Mouse (Mus musculus) spleen, postnatal 36 days (tissue): ENCODE data around the gene Cela1.
A peak's percentile ranks its signal among the peaks of the same experiment; 100 is the strongest.

Experiments
- DNase-seq, 2 experiments: peaks; one replicate each; pipeline ENCODE4 v3.0.0; 2022; ENCODE audit warnings: low spot score in 2 of 2, mixed read lengths in 1 of 2

Cela1 gene

DNA sequence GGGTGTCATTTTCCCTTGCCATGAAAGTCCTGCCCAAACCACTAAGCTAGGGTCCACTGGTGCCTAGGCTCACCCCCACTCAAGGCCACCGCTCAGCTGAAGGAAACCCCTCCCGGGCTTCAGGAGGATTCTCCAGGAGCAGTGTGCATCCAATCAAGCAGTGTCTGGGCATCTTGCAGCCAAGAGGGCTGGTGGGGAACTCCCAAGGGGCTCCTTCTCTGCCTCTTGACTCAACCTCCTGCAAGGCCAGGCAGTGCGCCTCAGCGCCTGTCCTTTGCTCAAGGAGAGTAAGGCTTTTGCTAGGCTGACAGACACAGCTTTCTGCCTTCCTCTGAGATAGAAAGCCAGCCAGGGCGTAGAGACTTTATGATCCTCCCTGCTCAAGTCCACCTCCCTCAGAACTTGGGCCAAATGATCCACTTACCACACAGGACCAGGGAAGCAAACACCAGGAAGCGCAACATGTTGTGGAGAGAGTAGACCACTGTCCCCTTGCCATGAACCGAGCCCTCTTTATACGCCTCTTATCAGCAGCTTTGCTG lies at the start of gene Cela1:
TSS of gene Cela1 (minus strand) at position 492 of the 542 bp plus-strand sequence.
- no peak for DNase-seq

DNA sequence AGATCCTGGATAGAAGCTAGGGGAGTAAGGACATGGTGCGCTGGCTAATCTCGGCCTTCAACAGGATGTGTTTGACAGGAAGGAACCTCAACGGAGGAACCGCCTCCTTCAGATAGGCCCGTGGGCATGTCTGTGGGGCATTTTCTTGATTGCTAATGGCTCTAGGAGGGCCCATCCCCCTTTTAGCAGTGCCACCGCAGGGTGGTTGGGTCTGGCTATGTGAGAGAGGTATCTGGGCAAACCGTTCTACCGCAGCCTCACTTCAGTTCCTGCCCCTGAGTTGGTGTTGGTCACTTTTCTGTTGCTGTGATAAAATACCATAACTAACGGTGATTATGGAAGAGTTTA lies 48.2 kb upstream of the Cela1 start:
- DNase-seq: no peak

DNA sequence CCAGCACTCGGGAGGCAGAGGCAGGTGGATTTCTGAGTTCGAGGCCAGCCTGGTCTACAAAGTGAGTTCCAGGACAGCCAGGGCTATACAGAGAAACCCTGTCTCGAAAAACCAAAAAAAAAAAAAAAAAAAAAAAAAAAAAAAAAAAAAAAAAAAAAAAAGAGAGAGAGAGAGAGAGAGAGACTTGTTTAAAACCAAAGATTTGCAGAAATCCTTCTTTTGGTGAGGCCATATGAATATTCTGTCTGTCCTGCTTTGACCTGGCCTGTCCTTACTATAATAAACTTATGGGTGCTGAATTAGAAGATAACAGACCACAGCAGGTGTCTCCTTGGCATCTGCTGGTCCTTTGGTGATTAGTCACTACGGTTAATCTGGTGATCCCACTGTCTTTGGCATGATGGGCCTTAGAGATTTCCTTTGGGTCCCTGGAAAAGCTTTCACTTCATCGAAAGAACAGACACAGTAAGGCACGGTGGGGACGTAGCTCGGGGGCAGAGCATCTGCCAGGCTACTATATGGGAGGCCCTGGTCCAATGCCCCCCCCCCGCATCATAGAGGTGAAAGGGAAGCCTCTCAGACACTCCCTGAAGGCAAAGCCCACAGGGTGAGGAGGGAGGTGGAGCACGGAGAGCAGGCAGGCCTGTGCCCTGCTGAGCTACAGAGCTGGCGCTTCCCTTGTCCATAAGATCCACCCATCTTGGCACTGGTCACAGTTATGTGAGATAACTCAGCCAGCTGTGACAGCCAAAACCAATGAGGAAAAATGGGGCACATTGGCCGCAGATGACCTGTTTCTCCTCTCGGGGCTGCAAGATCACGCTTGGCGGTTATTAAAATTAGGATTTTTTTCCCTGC lies 47.6 kb upstream of the Cela1 start:
- DNase-seq: peak in 1 of 2 experiments; percentile 39

DNA sequence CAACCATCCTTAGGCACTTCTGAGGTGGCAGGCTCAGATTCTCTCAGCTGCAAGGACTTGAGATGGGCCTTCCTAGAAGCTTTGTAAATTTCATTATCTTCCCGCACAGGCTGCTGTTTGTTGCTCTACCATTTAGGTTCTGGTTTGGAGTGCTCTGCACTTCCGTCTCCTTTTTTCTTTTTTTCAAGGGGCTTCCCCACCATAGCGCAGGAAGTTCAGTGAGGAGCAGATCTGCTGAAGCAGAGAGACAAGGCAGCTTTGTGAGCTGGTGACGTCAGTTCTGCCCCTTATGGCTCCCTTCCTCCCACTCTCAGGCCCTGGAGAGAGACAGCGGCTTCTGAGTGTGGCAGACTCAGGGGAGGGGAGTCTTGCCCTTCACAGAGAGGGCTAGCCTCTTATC lies 44.9 kb upstream of the Cela1 start:
- DNase-seq: peak; percentile 86 to 87

DNA sequence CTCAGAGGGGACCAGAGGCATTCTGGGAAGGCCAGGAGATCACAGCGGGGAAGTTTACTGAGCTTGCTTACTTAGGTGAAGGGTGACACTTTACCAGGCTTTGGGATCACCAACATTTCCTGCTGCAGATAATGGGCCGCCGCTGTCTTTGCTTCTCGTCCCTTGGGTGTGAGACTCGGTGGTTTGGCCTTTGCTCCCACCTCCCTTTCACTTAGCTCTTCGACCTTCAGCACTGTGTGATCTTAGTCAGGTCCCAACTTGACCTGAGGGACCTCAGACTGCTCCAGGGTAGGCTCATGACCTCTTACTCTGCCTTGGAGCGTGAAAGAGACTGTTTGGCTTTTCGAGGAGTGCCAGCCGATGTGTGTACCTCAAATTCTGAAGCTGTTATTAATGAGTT lies 43.4 kb upstream of the Cela1 start:
- DNase-seq: no peak

DNA sequence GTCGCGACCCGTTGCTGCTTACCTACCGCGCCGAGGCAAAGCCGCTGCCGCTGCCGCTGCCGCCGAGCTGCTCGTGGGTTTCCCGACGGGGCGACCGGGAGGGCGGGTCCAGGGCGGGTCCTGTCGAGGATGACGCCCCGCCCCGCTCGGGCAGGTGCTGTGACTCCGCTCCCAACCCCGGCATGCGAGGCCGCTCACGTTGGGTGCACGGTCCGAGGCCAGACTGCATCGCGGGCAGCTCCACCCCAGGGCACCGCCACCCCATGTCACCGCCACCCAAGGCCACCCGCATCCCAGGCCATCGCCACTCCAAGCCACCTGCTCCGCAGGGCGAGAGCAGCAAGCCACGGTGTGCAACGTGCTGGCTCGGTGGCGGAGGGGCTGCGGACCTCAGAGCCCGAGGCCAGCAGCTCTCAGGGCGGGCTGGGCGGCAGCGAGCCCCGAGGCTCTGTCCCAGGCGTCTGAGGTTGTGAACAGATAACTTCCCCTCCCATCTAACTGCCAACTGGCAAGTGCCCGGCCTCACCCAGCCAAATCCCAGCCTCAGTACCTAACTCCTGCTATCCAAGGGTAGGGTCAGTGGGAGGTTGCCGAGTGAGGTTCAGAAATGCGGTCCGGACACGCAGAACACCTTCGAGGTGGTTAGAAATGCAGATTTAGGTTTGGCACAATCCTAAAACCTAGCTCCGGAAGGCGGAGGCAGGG lies 41.7 kb upstream of the Cela1 start, which contains the start of gene Galnt6:
TSS of gene Galnt6 (minus strand) at position 96 of the 705 bp plus-strand sequence.
- peak; percentile 77 to 79 for DNase-seq

DNA sequence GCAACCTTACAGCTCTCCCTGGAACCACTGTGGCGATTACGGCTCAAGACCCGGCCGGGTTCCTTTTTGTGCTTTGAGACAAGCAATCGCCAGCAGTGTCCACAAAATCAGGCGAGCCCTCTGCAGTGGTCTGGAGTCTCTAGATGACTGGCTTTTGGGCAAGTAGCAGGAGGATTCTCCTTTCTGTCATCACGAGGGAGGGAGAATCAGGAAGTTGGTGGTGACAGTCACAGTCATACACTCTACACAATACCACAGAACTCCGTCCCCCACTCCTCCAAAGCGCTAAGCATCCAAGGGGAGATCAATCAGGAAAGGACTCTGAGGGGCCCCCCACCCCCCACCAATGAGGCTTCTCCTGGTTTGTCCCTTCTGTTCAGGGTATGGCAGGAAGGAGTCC lies 40.9 kb upstream of the Cela1 start:
- DNase-seq: no peak

DNA sequence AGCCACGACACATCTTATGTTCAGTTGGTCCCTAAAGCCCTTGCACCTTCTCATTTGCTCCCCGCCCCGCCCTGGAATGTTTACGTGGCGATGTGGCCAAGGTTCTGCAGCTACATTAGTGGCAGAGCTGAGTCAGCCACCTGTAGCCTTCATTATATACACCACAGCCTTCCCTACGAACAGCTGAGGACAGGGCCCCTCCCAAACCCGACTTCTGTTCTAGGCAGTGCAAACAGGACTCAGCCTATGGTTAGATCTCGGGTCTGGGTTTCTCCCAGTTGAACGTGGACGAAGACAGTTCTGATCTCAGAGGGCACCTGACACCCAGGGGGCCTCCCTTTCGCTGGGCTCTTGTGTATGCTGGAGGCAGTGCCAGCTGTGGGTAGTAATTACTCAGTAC lies 40.1 kb upstream of the Cela1 start:
- DNase-seq: no peak

DNA sequence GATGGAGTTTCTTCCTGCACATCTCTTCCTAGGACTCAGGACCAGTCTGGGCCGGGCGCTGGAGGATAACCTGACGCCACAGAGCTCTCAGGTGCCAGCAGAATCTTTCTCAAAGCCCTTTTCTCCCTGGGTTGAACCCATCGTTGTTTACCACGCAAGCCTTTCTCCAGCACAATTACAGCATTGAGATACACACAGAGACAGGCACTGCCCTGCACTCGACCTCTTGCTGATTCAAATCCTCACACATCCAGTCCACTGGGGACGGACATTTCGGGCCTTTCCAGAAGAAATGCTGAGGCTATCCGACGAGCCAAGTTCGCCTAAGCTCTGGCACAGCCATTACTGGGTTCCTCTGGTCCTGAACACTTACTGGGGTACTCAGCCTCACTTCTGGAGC lies 39.0 kb upstream of the Cela1 start:
- no peak for DNase-seq

DNA sequence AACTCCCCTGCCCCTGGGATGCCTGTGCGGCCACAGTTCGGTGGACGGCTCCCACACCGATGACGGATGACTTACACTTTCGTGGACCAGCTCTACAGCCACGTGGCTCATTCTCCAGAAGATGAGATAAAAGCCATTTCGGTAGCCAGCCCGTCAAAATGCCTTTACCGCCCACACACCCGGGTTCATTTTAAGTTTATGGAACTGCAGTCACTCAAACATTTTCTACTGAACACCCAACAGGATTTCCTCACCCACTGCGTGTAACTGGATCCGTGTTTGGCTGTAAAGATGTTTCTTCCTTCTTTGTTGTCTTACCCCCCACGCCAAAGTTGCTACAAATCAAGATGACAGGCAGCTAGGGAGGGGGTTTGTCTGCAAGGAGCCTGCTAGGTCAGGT lies 35.8 kb upstream of the Cela1 start:
- DNase-seq: no peak

DNA sequence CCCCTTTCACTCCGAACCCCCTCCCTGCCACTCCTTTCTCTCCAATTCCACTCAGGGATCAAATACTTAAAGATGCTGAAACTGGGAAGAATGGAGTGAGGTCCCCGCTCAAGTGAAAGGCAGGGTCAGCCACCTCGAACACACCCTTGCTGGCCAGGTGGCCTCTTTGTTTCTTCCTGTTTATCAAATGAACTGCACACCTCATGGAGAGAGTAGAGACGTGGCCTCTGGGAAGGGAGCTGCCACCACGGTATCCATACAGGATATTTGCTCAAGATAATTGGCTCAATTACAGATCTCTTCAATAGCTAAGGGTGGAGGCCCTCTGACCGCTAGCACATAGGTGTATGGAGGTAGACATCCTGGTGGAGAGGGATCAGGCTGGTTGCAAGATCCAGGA lies 34.8 kb upstream of the Cela1 start:
- no peak for DNase-seq

DNA sequence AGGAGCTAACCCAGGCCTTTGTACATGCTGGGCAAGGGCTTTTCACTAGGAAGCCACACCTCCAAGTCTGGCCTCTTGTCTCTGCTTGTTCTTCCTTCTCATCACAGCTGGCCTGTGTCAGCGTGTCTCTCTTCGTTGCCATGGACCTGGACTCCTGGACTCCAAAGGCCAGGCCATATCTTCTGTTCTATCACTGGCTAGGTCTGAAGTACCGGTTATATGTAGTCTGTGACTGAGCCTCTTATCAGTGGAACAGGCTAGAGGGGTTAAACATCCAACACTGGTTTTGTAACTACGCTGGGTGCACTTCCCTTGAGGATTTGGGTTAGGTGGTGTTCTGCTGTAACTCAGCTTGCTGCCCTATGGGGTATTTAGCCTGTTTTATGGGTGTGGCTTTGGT lies 34.3 kb upstream of the Cela1 start:
- no peak for DNase-seq

DNA sequence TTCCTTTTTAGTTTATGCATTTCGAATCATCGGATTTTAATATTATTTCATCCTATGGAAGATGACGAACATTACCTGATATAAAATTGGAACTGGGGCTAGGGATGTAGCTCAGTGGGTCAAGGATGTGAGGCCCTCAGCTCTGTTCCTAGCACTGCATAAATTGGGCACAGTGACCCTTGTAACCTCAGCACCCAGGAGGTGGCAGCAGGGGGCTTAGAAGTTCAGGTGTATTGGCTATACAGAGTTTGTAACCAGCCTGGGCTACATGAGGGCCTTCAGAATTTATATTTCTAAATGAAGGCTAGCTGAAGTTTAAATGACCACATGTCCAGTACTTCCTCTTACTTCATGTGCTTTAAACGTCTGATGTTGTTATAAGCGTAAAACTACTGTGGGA lies 33.7 kb upstream of the Cela1 start:
- no peak for DNase-seq

DNA sequence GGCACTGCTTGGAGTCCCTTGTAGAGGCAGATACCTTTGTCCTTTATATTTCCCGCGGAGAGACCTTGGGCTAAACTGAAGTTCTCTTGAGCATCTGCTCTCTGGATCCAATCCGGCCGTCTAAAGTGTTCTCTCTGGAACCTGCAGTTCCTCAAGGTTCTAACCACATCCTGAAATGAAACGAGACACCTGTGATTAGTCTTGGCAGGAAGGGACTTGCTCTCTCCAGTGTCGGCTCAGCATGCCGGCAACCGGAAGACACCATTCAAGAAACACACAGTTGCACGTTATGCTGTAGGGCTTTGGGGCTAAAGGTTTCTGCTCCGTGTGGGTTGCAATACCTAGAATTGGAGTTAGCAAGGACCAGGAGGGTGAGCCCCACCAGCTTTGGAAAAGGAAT lies 32.3 kb upstream of the Cela1 start:
- no peak for DNase-seq

DNA sequence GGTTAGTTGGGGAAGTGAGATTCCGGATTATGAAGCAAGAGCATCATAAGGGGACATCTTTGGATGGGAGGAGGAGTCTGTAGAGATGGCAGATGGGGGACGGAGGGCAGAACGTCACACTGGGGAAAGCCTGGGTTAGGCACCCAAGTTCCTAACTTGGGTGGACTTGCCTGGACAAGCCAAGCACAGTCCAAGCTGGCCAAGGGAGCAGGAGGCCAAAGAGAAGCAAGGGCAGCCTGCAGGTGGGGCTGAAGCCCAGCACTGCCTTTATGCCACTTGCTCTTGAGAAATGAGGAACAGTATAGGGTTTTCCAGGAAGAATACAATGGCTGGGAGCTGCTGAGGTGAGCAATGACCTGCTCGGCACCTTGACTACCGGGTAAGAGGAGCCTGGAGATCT lies 31.5 kb upstream of the Cela1 start:
- DNase-seq: no peak

DNA sequence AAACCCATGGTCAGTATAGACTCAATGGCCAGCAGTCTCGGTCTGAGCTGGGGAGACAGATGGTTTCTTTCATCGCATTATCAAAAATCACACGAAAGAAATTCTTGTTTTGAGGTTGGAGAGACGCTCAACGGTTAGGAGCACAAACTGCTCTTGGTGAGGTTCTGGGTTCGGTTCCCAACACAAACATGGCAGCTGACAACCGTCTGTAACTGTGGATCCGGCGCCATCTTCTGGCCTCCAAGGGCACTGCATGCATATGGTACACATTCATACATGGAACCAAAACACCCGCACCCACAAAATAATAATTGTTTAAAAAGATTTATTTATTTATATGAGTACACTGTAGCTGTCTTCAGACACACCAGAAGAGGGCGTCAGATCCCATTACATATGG lies 30.9 kb upstream of the Cela1 start:
- DNase-seq: no peak

DNA sequence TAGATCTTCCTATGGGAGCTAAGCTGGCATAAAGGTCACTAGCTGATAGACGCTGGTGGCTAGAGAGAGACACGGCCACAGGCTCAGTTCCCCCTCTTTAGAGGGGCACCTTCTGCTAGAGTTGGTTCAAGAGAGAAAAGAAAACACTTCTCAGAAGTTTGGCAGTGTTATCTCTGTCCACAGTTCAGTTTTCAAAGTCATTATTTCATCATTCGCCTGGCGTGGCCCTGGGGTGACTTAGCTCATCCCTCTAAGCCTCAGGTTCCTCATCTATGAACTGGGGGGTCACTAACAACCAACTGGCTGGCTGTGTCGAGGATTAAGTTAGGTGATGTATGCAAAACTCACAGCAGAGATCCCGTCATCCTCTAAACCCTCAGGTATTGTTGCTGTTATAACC lies 30.2 kb upstream of the Cela1 start:
- no peak for DNase-seq

DNA sequence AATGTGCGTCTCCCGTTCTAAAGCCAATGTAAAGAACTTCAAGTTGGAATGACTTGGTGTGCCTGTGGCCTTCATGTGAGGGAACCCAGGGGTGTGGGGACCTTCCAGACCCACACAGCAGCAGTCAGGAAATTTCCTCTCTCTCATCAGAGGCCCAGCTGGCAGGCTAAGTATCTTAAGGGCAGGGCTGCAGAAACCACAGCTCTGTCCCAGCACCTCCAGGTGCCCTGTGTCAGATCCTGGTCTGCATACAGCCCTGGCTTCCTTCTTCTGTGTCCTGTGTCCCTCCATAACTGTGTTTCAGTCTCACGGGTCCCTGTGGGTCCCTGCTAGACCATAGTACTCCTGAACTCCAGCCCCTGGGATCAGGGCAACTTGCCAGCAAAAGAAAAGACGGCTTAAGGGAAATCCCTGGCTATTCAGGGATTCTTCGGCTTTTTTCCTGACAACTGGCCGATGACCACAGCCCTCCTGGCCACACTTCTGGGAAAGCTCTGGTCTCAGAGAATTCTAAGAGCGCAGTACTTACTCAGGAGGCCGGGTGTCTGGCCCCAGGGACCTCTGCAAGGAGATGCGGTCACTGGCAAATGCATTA lies 27.8 kb upstream of the Cela1 start:
- no peak for DNase-seq

DNA sequence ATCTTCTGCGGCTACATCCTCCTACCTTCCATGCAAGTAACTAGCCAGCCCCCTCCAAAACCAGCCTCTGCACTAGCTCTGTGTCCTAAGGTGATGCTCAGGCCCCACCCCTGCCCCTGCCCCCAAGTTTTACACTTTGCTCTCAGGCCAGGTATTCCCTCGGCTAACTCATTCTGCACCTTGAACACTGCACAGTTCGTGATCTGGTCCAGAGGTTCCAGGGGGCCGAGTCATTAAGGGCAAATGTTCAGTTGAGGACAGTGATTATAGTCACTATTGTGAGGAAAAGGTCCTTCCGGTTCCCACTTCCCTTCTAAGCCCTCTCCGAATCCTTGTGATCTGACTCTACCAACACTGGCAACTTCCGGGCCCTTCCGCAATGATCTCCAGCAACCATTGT lies 26.7 kb upstream of the Cela1 start:
- no peak for DNase-seq

DNA sequence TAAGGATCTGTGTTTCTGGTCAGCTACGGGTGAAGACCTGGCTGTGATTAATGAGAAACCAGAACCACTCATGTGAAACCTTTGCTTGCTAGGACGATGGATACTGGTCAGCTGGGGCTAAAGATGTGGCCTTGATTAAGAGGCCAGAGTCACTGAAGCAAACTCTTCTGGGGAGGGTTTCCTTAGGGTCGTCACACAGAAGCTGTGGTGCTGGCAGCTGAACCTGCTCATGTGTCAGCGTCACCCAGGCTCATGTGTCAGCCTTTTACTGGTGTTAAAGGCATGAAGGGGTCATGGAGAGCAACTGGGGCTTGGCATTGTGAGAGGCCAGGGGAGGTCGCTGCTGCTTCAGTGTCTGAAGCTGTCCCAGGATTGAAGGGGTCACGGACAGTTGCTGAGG lies 23.1 kb upstream of the Cela1 start:
- no peak for DNase-seq

DNA sequence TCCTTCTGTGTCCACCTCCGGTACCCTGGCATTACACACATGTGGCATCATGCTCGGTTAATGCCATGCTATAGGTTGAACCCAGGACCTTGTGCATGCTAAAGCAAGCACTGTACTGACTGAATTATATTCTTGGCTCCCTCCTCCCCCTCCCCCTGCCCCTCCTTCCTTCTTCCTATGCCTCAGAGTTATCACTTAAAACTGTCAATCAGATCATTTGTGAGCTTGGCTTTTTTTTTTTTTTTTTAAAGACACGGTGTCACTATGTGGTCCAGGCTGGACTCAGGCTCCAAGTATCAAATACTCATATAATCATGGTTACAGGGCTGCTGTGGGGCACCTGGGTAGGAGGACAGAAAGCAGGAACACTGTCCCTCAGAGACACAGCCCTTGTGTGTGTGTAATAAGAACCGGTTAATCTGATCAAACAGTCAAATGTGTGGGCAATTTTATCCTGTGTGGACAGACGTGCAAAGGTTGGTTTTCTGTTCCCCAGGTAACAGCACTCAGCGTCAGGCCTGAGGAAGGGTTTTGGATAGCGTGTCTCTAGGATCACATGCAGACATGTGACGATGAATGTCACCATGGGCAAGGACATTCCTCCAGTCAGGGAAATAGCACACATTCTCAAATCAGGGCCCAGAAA lies 20.8 kb upstream of the Cela1 start:
- no peak for DNase-seq

DNA sequence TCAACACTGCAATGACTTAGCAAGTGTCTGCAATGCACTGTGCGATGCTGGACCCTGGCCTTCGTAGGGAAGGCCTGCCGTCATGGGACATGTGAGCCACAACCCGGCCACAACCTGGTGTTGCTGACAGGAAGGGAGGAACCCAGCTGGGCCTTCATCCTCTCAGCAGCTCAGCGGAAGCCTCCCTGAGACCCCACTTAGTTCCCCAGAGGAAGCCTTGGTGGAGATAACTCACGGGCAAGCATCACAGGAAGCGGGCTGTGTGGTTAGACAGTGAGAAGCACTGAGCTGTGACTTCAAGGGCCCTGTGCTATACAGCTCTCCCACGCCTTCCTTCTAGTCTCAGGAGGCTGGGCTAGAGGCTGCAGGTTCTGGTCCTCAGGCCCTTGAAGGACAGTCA lies 18.5 kb upstream of the Cela1 start:
- peak; percentile 92 for DNase-seq
